Mouse (Mus musculus): ENCODE results near the gene Eif3c.

Eif3c gene

DNA sequence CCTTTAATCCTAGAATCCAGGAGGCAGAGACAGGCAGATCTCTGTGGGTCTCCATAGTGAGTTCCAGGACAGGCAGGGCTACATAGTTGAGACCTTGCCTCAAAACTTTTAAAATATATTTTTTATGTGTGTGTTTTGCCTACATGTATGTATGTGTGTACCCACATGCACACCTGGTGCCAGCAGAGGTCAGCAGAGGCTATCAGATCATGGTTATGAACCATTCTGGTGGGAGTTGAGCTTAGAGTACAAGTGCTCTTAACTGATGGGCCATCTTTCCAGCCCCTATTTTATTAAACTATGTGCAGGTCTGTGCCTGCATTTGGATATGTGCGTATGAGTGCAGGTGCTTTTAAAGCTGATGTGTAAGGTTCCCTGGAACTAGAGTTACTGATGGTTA, 11.4 kb downstream of the Eif3c start:
- no peak for DNase-seq (ENCODE audit: low spot score in 2 of 2)

DNA sequence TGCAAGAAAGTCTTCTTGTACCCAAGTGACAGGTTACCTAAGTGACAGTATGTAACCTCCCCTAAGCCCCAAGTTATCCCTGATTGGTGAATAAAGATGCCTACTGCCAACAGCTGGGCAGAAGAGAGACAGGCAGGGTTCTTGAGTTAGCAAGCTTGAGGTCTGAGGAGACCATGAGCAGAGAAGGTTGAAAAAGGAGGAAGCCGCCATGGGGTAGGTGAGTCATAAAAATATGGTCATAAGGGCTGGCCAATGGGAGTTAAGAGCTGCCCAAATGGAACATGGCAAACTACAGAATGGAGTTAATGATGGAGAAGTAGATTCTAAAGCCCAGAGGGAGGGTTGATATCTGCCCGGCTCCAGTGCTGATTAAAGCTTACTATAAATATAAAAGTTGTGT, 20.6 kb downstream of the Eif3c start:
- no peak for DNase-seq (ENCODE audit: low spot score in 2 of 2)

DNA sequence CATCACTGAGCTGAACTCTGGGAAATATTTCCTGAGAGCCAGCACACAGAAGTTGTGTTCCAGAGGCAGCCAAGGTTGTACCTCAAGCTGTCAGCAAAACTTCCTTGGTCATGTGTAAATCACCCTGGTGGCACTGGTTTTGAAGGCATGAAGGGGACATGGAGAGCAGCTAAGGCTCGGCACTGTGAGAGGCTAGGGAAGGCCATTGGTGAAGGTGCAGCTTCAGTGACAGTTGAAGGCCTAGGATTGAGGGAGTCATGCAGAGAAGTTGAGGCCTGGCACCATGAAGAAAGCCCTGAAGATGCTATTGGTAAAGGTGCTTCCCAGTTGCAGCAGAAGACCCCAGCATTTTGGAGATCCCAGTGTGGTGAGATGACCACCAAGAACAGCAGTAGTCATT, 24.6 kb downstream of the Eif3c start:
- no peak for DNase-seq (ENCODE audit: low spot score in 2 of 2)

DNA sequence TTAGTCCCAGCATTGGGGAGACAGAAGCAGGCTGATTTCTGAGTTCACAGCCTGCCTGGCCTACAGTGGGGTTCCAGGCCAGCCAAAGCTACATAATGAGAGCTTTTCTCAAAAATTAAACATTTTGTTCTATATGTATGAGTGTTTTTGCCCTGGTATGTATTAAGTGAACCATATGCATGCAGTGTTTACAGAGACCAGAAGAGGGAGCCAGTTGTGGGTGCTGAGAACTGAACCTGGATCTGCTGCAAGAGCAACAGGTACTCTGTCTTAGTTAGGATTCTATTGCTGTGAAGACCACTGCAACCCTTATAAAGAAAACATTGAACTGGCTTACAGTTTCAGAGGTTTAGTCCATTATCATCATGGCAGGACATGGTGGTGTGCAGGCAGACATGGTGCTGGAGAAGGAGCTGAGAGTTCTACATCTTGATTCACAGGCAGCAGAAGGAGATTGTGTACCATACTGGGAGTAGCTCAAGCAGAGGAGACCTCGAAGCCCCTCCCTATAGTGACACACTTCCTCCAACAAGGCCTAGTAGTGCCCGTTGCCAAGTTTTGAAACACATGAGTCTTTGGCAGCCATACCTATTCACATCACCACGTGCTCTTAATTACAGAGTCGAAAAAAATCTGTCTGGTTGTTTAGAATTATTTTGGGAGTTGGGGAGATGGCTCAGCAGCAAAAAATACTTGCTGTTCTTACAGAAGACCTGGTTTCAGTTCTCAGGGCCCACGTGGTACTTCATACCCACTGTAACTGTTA, 28.2 kb downstream of the Eif3c start:
- DNase-seq (ENCODE audit: low spot score in 2 of 2) = no peak

DNA sequence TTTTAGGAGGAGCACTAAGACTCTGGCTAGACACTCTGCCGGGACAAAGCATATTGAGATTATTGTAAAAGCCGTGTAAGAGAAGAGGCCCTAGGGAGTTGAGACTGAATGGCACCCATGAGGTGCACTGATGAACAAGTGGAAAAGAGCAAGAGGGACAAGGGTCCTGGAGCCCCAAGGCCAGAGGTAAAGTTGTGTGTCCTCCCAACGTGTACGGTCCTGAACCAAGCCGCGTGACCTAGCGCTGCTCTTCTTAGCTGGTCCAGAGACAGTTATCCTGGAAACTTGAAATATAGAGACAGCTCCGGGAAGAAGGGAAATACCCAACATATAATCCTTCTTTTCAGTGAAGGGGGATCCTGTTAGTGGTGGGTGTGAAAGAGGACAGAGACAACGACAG, 29.7 kb downstream of the Eif3c start:
- no peak for DNase-seq (ENCODE audit: low spot score in 2 of 2)

DNA sequence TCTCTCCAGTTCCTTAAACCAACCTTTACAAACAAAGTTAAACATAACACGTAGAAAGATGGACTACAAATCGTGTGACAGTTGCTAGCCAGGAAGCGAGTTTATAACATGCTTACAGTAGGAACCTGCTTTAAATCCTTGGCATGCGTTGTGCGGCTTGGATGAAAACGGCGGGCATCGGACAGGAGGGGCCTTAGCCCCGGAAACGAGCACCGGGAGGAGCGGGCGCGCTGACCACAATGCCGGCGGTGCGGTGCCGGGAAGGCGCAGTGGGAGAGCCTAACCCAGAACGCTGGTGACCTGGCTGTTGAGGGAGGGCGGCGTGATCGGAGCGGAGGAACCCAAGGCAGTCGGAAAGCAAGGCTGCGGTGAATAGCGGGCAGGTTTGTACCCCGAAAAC, 30.4 kb downstream of the Eif3c start:
- no peak for DNase-seq (ENCODE audit: low spot score in 2 of 2)

DNA sequence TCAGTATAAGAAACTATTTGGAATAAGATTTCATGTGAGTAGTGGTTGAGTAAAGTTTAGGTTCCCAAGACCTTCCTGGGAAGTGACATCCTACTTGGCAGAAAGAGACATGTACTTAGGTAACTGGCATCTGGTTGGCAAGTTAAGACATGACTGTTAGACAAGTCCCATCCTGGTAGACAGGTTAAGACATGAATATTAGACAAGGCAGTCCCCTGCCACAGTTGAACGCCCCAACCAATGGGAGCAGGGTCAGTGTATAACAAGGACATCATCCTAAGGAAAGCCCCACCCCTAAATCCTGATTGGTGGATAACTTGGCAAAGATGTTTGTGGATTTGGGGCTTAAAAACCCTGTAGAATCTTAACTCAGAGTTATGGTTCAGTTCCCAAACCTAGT, 32.8 kb downstream of the Eif3c start:
- no peak for DNase-seq (ENCODE audit: low spot score in 2 of 2)

DNA sequence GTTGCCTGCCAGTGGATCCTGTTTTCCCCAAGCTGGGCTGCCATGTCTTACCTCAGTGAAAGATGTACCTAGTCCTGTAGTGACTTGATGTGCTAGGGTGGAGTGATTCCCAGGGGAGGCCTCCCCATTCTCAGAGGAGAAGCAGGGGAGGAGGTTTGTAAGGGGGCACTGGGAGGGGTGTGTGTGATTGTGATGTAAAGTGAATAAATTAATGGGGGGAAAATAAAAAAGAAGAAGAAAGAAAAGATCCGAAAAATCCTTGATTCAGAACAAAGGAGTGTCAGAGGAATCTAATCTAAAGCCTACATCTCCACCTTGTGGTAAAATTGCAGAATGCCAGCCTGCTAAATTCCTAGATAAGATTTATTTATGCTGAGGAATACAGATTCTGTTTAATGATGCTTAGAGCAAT, 38.0 kb downstream of the Eif3c start:
- no peak for DNase-seq (ENCODE audit: low spot score in 2 of 2)

DNA sequence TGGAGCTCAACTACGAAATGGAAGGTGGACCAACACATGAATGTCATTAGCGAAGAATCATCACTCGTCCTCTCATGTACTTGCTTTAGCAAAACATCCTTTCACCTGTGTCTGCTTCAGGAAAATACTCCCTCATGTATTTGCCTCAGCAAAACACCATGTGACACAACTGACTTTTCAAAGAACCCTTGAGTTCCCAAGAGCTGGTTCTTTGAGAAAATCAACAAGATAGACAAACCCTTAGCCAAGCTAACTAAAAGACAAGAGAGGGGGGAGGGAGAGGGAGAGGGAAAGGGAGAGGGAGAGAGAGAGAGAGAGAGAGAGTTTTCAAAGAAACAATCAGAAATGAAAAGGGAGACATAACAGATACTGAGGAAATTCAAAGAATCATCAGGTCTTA, 42.9 kb downstream of the Eif3c start:
- DNase-seq (ENCODE audit: low spot score in 2 of 2) = no peak

DNA sequence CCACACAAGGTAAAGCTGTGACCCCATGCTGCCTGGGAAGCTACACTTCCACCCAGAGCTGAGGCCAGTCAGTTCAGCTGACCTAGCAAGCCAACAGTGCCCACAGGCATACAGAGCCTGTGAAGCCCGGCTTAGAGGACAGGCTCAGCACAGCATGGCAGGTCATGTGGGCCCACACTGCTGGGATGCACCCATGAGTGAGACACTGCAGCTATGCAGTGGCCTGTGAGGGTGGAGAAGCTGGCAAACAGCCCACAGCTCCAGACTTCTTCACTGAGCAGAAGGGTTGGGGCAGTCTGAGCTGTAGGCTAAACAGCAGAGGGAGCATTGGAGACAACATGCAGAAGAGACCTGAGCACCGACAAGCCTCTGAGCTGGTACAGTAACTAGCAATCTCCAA, 46.7 kb downstream of the Eif3c start:
- no peak for DNase-seq (ENCODE audit: low spot score in 2 of 2)

DNA sequence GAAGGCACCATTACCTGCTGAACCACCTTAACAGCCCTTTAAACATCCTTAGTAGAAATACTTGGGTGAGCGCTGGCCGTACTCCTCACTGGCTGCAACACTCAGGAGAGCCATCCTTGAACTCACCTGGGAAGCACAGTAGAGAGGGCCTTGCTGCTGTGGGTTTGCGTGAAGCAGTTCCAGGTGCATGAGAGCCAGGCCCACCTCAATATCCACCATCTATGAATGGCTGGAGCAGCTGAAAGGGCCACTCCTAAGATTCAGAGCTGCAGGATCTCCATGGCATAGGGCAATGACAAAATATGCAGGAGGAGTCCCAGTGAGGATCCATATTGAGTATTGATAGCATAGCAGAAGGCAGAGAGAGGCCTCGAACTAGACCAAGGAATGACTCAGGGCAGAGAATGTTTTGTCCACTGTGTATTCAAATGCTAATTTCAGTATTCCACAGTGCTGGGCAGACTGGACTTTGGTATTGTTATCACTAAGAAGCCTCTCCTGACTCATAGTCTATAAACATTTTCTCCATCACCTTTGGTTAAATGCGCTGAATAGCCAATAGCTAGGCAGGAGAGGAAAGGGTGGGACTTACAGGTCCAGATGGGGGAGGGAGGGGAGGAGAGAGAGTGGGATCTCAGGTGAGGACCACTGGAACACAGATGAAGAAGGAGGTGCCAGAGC, 47.8 kb downstream of the Eif3c start:
- no peak for DNase-seq (ENCODE audit: low spot score in 2 of 2)

DNA sequence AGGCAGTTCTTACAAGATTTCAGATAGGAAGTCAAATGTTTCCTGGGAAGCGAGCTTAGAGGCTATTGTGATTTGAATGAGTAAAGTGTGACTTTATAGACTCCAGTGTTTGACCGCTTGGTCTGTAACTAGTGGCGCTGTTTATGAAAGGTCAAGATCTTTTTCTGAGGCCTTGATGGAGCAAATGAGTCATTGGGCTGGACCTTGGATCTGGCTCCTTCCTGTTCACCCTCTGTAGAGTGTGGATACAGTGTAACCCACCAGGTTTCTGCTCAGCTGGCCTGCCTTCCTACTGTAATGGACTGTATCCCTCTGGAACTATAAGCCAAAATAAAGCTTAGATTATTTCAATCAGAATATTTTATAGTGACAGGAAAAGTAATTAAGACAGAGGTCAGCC, 54.9 kb downstream of the Eif3c start:
- no peak for DNase-seq (ENCODE audit: low spot score in 2 of 2)

DNA sequence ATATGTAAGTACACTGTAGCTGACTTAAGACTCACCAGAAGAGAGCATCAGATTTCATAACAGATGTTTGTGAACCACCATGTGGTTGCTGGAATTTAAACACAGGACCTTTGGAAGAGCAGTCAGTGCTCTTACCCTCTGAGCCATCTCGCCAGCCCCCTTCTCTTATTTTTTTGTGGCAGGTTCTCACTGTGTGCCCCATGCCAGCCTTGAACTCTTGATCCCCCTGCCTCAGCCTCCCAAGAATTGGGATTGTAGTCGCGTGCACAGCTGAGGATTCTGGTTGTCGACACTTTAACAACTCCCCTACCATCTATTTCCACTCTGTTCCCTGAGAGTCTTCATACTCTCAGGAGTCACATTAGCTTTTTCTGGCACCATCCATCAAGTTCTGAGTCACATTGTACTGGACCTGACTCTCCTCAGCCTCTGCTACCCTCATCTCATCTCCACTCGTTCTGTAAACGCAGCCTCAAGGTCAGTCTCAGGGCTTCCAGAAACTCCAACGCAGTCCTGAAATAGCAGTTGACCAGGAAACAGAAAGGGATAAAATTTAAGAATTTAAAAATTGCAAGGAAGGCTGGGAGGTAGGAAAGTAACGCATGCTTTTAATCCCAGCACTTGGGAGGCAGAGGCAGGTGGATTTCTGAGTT, 59.0 kb downstream of the Eif3c start:
- no peak for DNase-seq (ENCODE audit: low spot score in 2 of 2)

DNA sequence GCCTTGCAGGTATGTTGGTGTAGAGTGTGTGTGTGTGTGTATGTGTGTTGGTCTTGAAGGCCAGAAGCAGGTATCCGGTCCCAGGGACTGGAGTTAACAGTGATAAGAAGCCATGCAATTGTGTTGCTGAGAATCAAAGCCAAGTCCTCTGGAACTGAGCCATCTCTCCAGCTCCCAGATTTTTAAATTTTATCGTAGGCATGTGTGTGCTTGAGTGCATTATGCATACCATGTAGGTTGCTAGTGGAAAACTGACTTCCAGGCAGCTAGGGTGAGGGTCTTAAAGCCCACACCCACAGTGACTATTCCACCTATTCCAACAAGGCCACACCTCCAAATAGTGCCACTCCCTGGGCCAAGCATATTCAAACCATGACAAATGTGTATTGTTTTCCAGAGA, 61.3 kb downstream of the Eif3c start:
- no peak for DNase-seq (ENCODE audit: low spot score in 2 of 2)

DNA sequence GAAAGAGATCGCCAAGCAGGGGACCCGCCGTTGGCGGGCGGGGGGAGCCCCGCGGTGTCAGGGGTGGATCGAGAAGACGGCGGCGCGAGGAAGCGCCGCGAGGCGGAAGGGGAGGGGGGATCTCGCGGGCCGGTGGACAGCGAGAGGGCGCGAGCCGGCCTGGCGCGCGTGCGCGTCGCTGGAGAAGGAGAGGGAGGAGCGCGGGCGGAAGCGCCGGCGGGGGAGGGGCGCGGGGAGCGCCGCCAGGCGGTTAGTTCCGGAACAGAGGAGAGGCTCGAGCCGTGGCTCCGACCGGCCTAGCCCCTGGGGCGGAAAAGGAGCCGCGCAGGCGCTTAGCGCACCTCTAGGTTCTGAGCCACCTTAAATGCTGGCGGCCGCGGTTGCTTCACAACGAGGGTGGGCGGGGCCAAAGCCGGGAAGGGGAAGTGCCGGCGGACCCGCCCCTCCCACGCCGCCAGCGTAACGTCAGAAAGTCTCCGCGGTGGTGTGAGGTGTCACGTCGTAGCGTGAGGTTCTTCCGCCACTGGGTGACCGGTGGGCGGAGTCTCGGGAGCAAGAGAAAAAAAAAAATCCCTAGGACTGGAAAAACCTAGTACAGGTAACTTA, 62.8 kb downstream of the Eif3c start, which contains the start of gene Atxn2l:
Gene Atxn2l (minus strand): TSS at position 165 of the 606 bp plus-strand sequence.
- peak; percentile 98 for DNase-seq (ENCODE audit: low spot score in 2 of 2)

DNA sequence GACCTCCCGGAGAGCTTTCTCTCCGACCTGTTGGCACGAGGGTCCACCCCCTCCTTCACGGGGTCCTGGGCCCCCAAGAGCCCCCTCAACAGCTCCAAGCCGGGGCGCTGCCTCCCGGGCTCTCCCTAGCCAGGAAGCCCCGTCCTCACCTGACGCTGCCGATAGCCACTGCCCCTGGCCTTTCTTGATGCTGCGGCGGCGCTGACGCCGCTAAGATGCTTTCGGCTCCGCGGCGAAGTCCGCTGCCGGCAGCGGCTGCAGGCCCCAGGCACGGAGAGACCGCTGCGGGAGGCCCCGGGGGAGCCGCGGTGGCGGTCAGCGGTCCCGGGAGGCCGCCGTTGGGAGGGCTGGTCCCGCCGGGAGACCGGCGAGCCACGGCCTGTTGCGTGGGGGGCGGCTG, 63.5 kb downstream of the Eif3c start:
- no peak for DNase-seq (ENCODE audit: low spot score in 2 of 2)

DNA sequence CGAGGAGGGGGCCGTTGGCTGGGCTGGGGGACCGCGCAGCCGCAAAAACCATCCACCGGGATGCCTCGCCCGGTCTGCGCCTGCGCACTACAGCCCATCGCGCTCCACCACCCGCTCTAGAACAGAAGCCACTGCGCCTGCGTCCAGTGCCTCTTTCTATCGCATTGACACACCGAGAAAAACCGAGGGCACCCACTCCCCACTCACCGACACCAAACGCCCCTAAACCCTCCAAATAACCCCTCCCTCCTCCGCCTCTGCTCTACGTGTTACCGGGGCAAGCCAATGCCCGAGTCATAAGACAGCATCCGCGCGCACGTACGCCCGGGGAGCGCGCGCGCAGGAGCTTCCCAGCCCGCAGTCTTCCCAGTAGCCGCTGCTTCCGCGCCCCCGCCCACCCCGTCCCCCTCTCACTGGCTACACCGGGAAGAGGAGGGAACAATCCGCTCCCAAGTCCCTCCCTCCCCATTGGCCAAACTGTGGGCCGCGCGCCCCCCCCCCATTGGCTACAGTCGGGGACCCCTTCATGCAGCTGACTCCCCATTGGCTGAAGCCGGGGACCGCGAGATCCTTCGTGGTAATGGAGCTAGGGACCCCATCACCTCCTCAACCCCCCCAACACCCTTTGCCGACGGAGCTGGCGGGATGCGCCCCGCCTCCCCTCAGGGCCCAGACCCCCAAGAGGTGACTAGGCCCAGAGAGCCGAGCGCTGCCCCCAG, 64.0 kb downstream of the Eif3c start:
- DNase-seq (ENCODE audit: low spot score in 2 of 2) = peak; percentile 90 to 93

DNA sequence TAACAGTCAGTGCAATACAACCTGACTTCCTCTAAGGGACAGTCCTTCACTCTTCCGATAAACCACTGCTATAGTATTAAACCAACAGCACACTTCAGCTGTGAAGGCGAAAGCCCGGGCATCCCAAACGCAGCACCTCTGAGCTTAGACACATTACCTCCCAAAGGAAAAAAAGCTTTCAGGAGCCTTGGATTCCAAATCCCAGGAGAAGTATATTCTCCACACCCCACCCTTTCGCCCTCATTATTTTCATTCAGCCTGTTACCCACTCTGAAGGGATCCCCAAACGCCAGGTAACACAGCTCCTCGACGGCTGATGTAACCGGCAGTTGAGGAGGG, 64.6 kb downstream of the Eif3c start:
- DNase-seq (ENCODE audit: low spot score in 2 of 2) = no peak

DNA sequence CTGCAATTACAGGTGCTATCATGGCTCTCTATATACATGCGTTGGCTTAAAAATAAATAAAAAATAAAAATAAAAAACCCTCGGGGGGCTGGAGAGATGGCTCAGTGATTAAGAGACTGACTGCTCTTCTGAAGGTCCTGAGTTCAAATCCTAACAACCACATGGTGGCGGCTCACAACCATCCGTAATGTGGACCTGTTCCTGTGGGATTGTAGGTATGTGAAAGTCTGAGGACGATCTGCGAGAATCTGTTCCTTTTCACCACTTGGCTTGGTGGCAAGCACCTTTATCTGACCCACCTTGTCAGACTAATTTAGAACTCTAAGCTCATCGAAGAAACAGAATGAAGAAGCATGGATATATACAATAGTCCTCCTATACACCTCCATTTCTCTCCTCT, 66.8 kb downstream of the Eif3c start:
- no peak for DNase-seq (ENCODE audit: low spot score in 2 of 2)

DNA sequence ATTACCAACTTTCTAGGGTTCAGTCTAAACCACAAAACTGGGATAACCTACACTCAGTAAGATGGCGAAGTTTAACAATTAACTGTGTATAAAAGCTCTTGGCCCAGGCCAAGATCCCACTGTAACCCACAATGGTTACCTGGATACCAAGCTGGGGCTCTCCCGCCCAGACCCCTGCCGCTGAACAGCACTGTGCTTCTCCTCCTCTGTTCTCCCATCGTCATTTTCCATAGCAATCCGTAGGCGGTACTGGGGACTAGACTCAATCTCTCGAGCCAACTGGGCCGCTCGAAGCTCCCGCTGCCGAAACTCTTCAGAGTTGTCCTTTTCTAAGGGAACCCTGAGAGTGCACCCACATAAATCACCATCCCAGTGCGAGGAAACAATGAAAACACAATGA, 68.2 kb downstream of the Eif3c start:
- no peak for DNase-seq (ENCODE audit: low spot score in 2 of 2)

DNA sequence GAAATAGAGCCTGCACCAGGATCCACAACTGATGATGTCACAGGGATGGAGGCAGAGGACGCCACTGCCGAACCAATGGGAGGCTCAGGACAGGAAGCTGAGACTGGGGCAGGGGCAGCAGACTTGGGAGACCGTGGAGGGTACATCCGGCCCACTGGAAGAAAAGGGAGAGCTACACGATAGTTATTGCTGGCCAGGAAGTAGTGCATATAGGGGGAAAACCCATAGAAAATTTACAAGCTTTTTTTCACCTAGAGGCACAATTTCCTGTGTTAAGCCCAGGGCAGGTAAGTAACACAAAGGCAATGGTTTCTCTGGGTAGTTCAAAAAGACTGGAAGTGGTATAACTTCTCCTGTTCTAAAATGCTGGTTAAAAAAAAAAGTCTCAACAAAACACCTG, 69.7 kb downstream of the Eif3c start:
- no peak for DNase-seq (ENCODE audit: low spot score in 2 of 2)

All from frontal cortex, postnatal 14 days (tissue).